Mouse (Mus musculus) stomach, adult 2 months (tissue): ENCODE measurements around the gene Lst1. TPM values are rescaled to one million over a fixed set of nuclear protein-coding genes. Genes with fewer than 3 reads are reported as not detected.

Experiments
- polyA plus RNA-seq: library from polyadenylated mRNA; depleted of rRNA; stranded (reverse); fragments of >200 nt; gene quantifications from 2 replicates; pipeline ENCODE4 v1.2.3, GENCODE M21; 2012; rRNA removed

Lst1 gene
- polyA plus RNA-seq, result 3.7 and 6.5 TPM in 2 replicates

GRCm38 (mm10) chr17:35187959-35188610 lies at the start of gene Lst1:
Gene Lst1, minus strand, starts transcription at chr17:35188439.

GRCm38 (mm10) chr17:35235614-35236389 lies 47.6 kb upstream of the Lst1 start, which contains the start of gene Nfkbil1:
Gene Nfkbil1, minus strand, starts transcription at chr17:35235792.

GRCm38 (mm10) chr17:35233114-35233980 lies 45.1 kb upstream of the Lst1 start, which contains the start of gene Atp6v1g2:
Gene Atp6v1g2, plus strand, starts transcription at chr17:35233660.

GRCm38 (mm10) chr17:35220156-35220952 lies 32.1 kb upstream of the Lst1 start, which contains the start of gene Gm16181:
Gene Gm16181, plus strand, starts transcription at chr17:35220834.

GRCm38 (mm10) chr17:35204494-35205379 lies 16.5 kb upstream of the Lst1 start, which contains the start of gene Lta:
Gene Lta, minus strand, starts transcription at chr17:35205351.

GRCm38 (mm10) chr17:35201787-35202186 lies 13.5 kb upstream of the Lst1 start, which contains the start of gene Tnf:
Gene Tnf, minus strand, starts transcription at chr17:35202007.

GRCm38 (mm10) chr17:35193881-35194843 lies 5.9 kb upstream of the Lst1 start, which contains the start of gene Ltb:
Gene Ltb, plus strand, starts transcription at chr17:35194439.

GRCm38 (mm10) chr17:35175968-35176367 lies 12.3 kb downstream of the Lst1 start, which contains the start of gene Aif1:
Gene Aif1, minus strand, starts transcription at chr17:35176068.

GRCm38 (mm10) chr17:35164568-35165450 lies 23.4 kb downstream of the Lst1 start, which contains the start of gene Prrc2a:
Gene Prrc2a, minus strand, starts transcription at chr17:35164897.

Other genes with a start within 250 kb of the Lst1 start
- gene Hspa1b, start 229.2 kb downstream of the Lst1 start, polyA plus RNA-seq, result 31.1 and 45.6 TPM in 2 replicates
- not detected in 2 replicates for gene Gm20481, start 218.5 kb downstream of the Lst1 start, polyA plus RNA-seq
- gene Hspa1a, start 216.3 kb downstream of the Lst1 start, polyA plus RNA-seq, result 16.4 and 25.7 TPM in 2 replicates
- gene Hspa1l, start 215.7 kb downstream of the Lst1 start, polyA plus RNA-seq, result 0.34 and 0.59 TPM in 2 replicates
- 43.9 and 62.3 TPM in 2 replicates for gene Lsm2, start 206.6 kb downstream of the Lst1 start, polyA plus RNA-seq
- gene Vars, start 187.5 kb downstream of the Lst1 start, polyA plus RNA-seq, result 95.5 and 126 TPM in 2 replicates
- 1.9 and 2.2 TPM in 2 replicates for gene Vwa7, start 171.9 kb downstream of the Lst1 start, polyA plus RNA-seq
- gene Sapcd1, start 160.4 kb downstream of the Lst1 start, polyA plus RNA-seq, result 0.58 and 1.9 TPM in 2 replicates
- gene Msh5, start 141.7 kb downstream of the Lst1 start, polyA plus RNA-seq, result 2.6 and 5.6 TPM in 2 replicates
- 131 and 147 TPM in 2 replicates for gene Clic1, start 138.5 kb downstream of the Lst1 start, polyA plus RNA-seq
- gene Ddah2, start 129.4 kb downstream of the Lst1 start, polyA plus RNA-seq, result 16.3 and 20.7 TPM in 2 replicates
- gene Ly6g6c, start 123.1 kb downstream of the Lst1 start, polyA plus RNA-seq, result 243 and 312 TPM in 2 replicates
- 0.42 and 0.65 TPM in 2 replicates for gene Mpig6b, start 122.3 kb downstream of the Lst1 start, polyA plus RNA-seq
- gene Ly6g6e, start 111.5 kb downstream of the Lst1 start, polyA plus RNA-seq, result 99.6 and 112 TPM in 2 replicates
- 5.1 and 6.4 TPM in 2 replicates for gene Ly6g6d, start 110.4 kb downstream of the Lst1 start, polyA plus RNA-seq
- gene Ly6g6f, start 102.8 kb downstream of the Lst1 start, polyA plus RNA-seq, result 1.2 and 2.0 TPM in 2 replicates
- 88.7 and 152 TPM in 2 replicates for gene Abhd16a, start 99.2 kb downstream of the Lst1 start, polyA plus RNA-seq
- 1.4 TPM in 1 of 2 replicates, not detected in the other for gene Ly6g5c, start 80.2 kb downstream of the Lst1 start, polyA plus RNA-seq
- gene Ly6g5b, start 73.0 kb downstream of the Lst1 start, polyA plus RNA-seq, result 1.2 and 2.2 TPM in 2 replicates
- gene Gpank1, start 67.0 kb downstream of the Lst1 start, polyA plus RNA-seq, result 9.3 and 11.8 TPM in 2 replicates
- gene Csnk2b, start 66.4 kb downstream of the Lst1 start, polyA plus RNA-seq, result 258 and 301 TPM in 2 replicates
- gene D17H6S53E, start 62.1 kb downstream of the Lst1 start, polyA plus RNA-seq, result 13.7 and 19.0 TPM in 2 replicates
- 0.08 and 0.20 TPM in 2 replicates for gene Apom, start 56.4 kb downstream of the Lst1 start, polyA plus RNA-seq
- gene Bag6, start 53.3 kb downstream of the Lst1 start, polyA plus RNA-seq, result 92.9 and 94.1 TPM in 2 replicates
- 262 and 284 TPM in 2 replicates for gene Prrc2a, start 23.5 kb downstream of the Lst1 start, polyA plus RNA-seq
- 0.11 and 0.48 TPM in 2 replicates for gene Aif1, start 12.4 kb downstream of the Lst1 start, polyA plus RNA-seq
- gene Ltb, start 6.0 kb upstream of the Lst1 start, polyA plus RNA-seq, result 1.5 and 5.7 TPM in 2 replicates
- gene Tnf, start 13.6 kb upstream of the Lst1 start, polyA plus RNA-seq, result 0.24 and 0.42 TPM in 2 replicates
- 0.10 and 0.36 TPM in 2 replicates for gene Lta, start 16.9 kb upstream of the Lst1 start, polyA plus RNA-seq
- gene Gm16181, start 32.4 kb upstream of the Lst1 start, polyA plus RNA-seq, result 0.42 TPM in 1 of 2 replicates, not detected in the other
- 1.3 and 1.7 TPM in 2 replicates for gene Atp6v1g2, start 45.2 kb upstream of the Lst1 start, polyA plus RNA-seq
- gene Nfkbil1, start 47.4 kb upstream of the Lst1 start, polyA plus RNA-seq, result 15.7 and 37.5 TPM in 2 replicates
- gene Ddx39b, start 53.3 kb upstream of the Lst1 start, polyA plus RNA-seq, result 74.9 and 91.6 TPM in 2 replicates
- gene H2-D1, start 74.3 kb upstream of the Lst1 start, polyA plus RNA-seq, result 243 and 319 TPM in 2 replicates
- gene H2-Q1, start 132.0 kb upstream of the Lst1 start, polyA plus RNA-seq, result 0.04 TPM in 1 of 2 replicates, not detected in the other
- 0.18 and 0.54 TPM in 2 replicates for gene H2-Q2, start 153.8 kb upstream of the Lst1 start, polyA plus RNA-seq
- 29.8 and 31.3 TPM in 2 replicates for gene H2-Q4, start 191.2 kb upstream of the Lst1 start, polyA plus RNA-seq
- 5.2 and 5.8 TPM in 2 replicates for gene H2-Q6, start 236.4 kb upstream of the Lst1 start, polyA plus RNA-seq